Mouse (Mus musculus) ES-E14 (cell line): Measurements from ENCODE around the gene Gm1113.

Source experiments
- CHD2 ChIP-seq: IDR thresholded peaks from 2 replicates; pipeline ENCODE4 v1.6.1; 2014; ENCODE audit warnings: mild to moderate bottlenecking, low read depth, low read length, inconsistent platforms
- HCFC1 ChIP-seq: IDR thresholded peaks from 2 replicates; pipeline ENCODE4 v1.6.1; 2012; ENCODE audit warnings: low read length, inconsistent platforms, borderline replicate concordance; ENCODE audit not compliant: insufficient read depth

DNA sequence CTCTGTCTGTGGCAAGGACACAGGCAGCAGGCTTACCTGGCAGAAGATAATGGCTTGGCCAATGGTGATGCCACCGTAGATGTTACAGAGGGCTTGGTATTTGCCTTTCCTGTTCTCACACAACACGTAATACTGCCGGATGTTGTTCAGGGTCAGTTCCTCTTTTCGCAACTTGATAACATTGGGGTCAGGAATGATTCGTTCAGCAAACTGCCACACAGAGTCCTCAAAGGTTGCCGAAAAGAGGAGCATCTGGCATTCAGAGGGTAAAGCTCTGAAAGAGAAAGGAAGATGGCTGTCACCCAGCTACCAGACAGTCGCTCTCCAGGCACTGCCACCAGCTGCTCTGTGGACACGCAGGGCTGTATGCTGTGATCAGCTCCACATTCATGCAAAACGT lies 28.7 kb upstream of the Gm1113 start:
- TF ChIP-seq CHD2, result no peak
- no peak for TF ChIP-seq HCFC1
